Mouse (Mus musculus): ENCODE data around the gene Olfr826.
"Not testable (repeated sequence)": the region's sequence is repeated elsewhere in the genome, so short reads cannot be mapped to it uniquely, and the experiment has no call there.

The Olfr826 gene

DNA sequence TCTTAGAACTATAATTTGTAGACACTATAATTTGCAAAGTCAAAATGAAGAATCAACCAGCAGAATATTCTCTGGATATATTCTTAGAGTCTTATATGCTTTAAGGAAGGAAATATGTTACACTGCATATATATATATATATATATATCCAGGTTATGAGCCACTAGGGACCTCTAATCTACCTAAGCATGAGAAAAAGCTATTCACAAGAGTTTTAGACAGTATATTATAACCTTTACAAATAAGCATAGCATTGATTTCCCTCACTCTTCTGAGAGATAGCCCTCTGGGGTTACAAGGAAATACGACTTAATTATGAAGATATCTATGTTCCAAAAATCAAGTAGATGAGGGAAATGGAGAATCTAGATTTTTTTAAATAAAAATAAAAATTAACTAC, at the start of gene Olfr826:
TSS of gene Olfr826 (minus strand) at position 101 of the 400 bp plus-strand sequence.
- no peak for DNase-seq (ENCODE audit: low read depth, low spot score)

- no peak for DNase-seq (ENCODE audit: low read depth, low spot score)
Observed at GRCm38 (mm10) chr10:130232117-130232516, 48.1 kb upstream of the Olfr826 start.

DNA sequence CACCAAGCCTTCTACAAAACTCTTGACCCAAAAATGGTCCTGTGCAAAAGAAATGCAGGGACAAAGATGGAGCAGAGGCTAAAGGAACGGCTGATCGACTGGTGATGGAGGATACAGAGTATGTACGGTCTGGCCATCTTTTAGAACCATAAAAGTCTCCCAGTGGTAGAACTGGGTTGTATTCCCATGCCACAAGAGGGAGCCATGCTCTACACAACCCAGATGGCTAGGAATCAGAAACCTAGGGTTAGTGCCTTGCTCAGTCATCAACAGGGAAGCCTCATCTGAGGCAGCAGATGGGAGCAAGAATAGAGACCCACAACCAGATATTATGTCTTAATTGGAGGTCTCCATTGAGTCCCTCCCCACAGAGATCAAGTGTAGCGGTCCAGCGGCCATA, 45.6 kb upstream of the Olfr826 start:
- DNase-seq (ENCODE audit: low read depth, low spot score) = peak; percentile 76

GRCm38 (mm10) chr10:130228246-130228645, 44.3 kb upstream of the Olfr826 start:
- DNase-seq (ENCODE audit: low read depth, low spot score) = peak; percentile 77

DNA sequence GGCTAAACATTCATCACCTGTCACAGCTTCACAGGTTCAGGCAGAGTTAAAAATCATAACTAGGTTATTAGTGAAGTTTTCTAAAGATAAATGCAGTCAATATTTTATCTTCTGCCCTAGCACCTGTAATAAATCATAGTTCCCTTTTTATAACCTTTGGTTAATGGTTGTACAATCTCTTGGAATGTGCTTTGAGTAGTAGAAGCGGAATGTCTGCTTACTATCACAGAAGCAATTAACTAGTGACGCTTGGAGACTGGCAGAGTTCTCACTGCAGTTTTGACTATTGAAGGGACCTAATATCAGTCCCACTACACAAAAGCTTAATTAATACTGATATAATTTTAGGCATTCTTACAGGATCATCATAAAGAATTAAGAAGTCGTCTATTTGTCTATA, 41.0 kb upstream of the Olfr826 start:
- DNase-seq (ENCODE audit: low read depth, low spot score) = no peak

DNA sequence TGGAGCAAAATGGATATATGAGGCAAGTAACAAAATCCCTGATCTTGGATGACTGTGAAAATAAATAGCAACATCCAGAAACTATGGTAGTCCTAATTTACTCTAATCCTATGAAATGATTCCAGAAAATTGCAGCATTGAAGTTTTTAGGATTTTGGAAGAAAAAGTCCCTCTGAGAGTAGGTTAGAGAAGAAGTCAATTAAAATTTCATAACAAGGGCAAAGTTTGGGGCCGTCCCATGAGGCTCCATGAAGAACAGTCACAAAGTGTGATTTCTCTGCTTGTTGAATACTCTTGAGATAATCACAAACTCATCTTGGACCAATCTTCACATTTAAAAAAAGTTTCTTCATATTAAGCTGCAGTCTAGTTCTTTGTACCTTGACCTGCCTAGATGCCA, 30.3 kb upstream of the Olfr826 start, which contains the start of gene Olfr827:
TSS of gene Olfr827 (minus strand) at position 101 of the 400 bp plus-strand sequence.
- no peak for DNase-seq (ENCODE audit: low read depth, low spot score)

DNA sequence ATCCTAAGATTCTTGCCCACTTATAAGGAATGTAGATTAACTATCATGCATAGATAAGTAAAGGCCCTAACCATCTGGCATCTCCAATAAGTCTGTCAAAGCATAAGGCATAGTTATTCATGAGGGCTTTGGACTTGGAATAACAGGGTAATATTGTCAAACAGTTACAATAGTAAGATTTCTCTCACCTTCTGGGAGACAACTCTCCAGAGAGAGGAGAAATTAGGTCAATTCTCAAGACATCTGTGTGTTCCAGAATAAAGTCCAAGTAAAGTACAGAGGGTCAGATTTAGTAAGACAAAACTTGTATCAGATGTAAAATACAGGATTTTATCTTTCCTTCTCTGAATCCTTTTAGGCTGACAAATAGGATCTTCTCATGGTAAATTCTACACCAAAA, 17.3 kb downstream of the Olfr826 start, which contains the start of gene Olfr825:
TSS of gene Olfr825 (minus strand) at position 101 of the 400 bp plus-strand sequence.
- DNase-seq (ENCODE audit: low read depth, low spot score) = no peak

- DNase-seq (ENCODE audit: low read depth, low spot score) = no peak
Observed at GRCm38 (mm10) chr10:130165196-130165595, 18.8 kb downstream of the Olfr826 start.

GRCm38 (mm10) chr10:130144121-130144520, 39.9 kb downstream of the Olfr826 start:
- no peak for DNase-seq (ENCODE audit: low read depth, low spot score)

DNA sequence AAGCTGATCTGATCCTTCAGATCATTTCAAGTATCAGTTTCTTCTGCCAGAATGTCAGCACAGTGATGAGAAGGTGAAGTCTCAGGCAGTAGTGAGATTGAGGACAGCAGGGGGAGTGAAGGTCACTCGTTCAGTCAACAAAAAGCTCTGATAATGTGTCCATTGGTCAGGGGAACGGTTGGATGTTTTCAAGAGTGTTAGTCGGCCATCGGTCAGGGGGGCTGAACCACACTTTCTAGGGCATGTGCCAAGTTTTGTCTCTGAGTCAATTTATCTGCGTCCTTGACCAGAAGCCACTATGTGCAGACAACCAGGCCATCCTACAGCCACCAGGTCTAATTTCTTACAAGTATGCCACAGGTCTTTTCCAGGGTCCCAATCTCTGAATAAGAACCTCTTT, 41.5 kb downstream of the Olfr826 start:
- not testable (repeated sequence) for DNase-seq (ENCODE audit: low read depth, low spot score)

- no peak for DNase-seq (ENCODE audit: low read depth, low spot score)
Observed at GRCm38 (mm10) chr10:130134811-130135210, 49.2 kb downstream of the Olfr826 start.

- not testable (repeated sequence) for DNase-seq (ENCODE audit: low read depth, low spot score)
Observed at GRCm38 (mm10) chr10:130129900-130130299, 54.1 kb downstream of the Olfr826 start, which contains the start of gene Olfr824. Gene Olfr824, minus strand, starts transcription at chr10:130130000.

Data from ES-CJ7 (cell line).